Mouse (Mus musculus) hematopoietic stem cell, adult 5-6 weeks (primary cell): ENCODE results near the gene Slfn9. TPM values are rescaled to one million over a fixed set of nuclear protein-coding genes. Genes with fewer than 3 reads are reported as not detected.
"Not testable (repeated sequence)": the region's sequence is repeated elsewhere in the genome, so short reads cannot be mapped to it uniquely, and the experiment has no call there.

ENCODE experiments used
- ATAC-seq, 2 experiments: fragments of 125-278 bp in 1 of 2; replicated peaks in 1 of 2; 2 replicates each; pipeline ENCODE4 v1.8.0; 2016 to 2017; ENCODE audit warnings: inconsistent platforms in 2 of 2, mild to moderate bottlenecking in 2 of 2, moderate number of reproducible peaks in 2 of 2, low read depth in 1 of 2, moderate TSS enrichment in 1 of 2; ENCODE audit not compliant: low FRiP score in 2 of 2, poor library complexity in 2 of 2, severe bottlenecking in 2 of 2, insufficient read depth in 1 of 2, low TSS enrichment in 1 of 2
- total RNA-seq: library from RNA; stranded (forward); fragments of 172-1452, 232-1000 nt; gene quantifications from 2 replicates; pipeline ENCODE4 v1.2.3, GENCODE M21; 2017

Gene Slfn9
- total RNA-seq, 1 experiment from 2014 or later = 50.1 TPM

GRCm38 (mm10) chr11:82930391-82930955 lies 61.2 kb downstream of the Slfn9 start:
- not testable (repeated sequence) for ATAC-seq

GRCm38 (mm10) chr11:82929633-82929950 lies 62.0 kb downstream of the Slfn9 start:
- no peak for ATAC-seq

- peak; percentile 16 to 27; a peak in 1 of 4 replicates for ATAC-seq
Observed at GRCm38 (mm10) chr11:82928897-82929632, 62.6 kb downstream of the Slfn9 start.

Other genes starting within 250 kb of the Slfn9 start
- 0.31 TPM in 1 of 2 replicates, not detected in the other for gene Cct6b, start 227.5 kb downstream of the Slfn9 start, total RNA-seq
- 54.7 and 66.5 TPM in 2 replicates for gene Zfp830, start 227.5 kb downstream of the Slfn9 start, total RNA-seq
- 47.4 and 54.5 TPM in 2 replicates for gene Lig3, start 210.7 kb downstream of the Slfn9 start, total RNA-seq
- 15.8 and 18.8 TPM in 2 replicates for gene Rffl, start 120.6 kb downstream of the Slfn9 start, total RNA-seq
- 15.2 and 21.4 TPM in 2 replicates for gene Rad51d, start 101.2 kb downstream of the Slfn9 start, total RNA-seq
- gene Fndc8, start 99.7 kb downstream of the Slfn9 start, total RNA-seq = not detected in 2 replicates
- gene Nle1, start 83.4 kb downstream of the Slfn9 start, total RNA-seq = 28.5 and 30.5 TPM in 2 replicates
- gene Unc45b, start 81.3 kb downstream of the Slfn9 start, total RNA-seq = 0.15 and 1.6 TPM in 2 replicates
- gene Slfn5, start 40.5 kb downstream of the Slfn9 start, total RNA-seq = 14.1 and 30.8 TPM in 2 replicates
- gene Slfn8, start 29.0 kb upstream of the Slfn9 start, total RNA-seq = 44.3 and 56.4 TPM in 2 replicates
- 37.2 and 65.0 TPM in 2 replicates for gene Slfn2, start 73.3 kb upstream of the Slfn9 start, total RNA-seq
- 13.5 and 24.0 TPM in 2 replicates for gene Slfn1, start 125.0 kb upstream of the Slfn9 start, total RNA-seq
- 13.2 and 31.0 TPM in 2 replicates for gene Slfn4, start 183.4 kb upstream of the Slfn9 start, total RNA-seq
- 25.6 and 32.5 TPM in 2 replicates for gene Slfn3, start 199.5 kb upstream of the Slfn9 start, total RNA-seq